Mouse (Mus musculus) left cerebral cortex, postnatal 10 days (tissue): ENCODE results near the gene Hoxb2. TPM values are rescaled to one million over a fixed set of nuclear protein-coding genes. Genes with fewer than 3 reads are reported as not detected.
A peak's percentile ranks its signal among the peaks of the same experiment; 100 is the strongest.

Source experiments
- DNase-seq, 2 experiments: peaks; one replicate each; pipeline ENCODE4 v3.0.0; 2021 to 2022; ENCODE audit warnings: low spot score in 2 of 2, mixed read lengths in 1 of 2; ENCODE audit errors: extremely low spot score in 1 of 2
- intact Hi-C: fragments of 180-260 bp; cut with DNase I; formaldehyde crosslinking; loops from one replicate; pipeline ENCODE4 v1.15.1; 2025
- total RNA-seq, 2 experiments: library from RNA; stranded (reverse); gene quantifications; 2 replicates each; pipeline ENCODE4 v1.2.3; 2021

The Hoxb2 gene
- total RNA-seq, 2 experiments from 2014 or later, result not detected

- DNase-seq, result peak in 1 of 2 experiments; percentile 23
- intact Hi-C loops, result no loop called here
Measured at GRCm38 (mm10) chr11:96345893-96346806, 4.2 kb upstream of the Hoxb2 start.

DNA sequence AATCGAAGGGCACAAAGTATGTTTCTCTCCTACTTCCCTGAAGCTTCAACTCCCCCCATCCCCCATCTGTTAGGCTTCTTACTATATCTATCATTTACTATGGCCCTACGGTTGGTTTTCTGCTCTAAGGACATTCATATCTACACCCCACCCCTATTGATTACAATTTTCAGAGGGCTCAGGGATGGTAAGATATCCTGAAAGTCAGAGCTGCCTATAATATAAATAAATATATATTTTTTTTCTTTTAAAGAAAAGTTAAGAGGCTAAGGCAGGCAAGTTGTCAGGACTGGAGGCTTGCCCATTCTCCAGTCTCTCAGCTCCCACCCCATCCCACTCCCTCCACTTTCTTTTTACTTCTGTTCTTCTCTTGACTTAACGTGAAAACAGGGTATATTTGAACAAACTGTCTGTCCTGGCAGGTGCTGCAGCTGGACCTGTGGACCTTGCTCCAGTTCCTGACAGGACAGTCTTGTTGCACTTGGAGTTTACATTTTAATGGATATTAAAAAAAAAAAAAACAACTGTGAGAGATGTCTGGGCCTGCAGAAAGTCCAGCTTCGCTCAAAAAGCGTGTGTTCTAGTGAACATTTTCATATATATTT, 3.3 kb upstream of the Hoxb2 start:
- intact Hi-C loops, result no loop called here
- DNase-seq, result no peak

GRCm38 (mm10) chr11:96347717-96348116, 2.6 kb upstream of the Hoxb2 start:
- intact Hi-C loops, result no loop called here
- DNase-seq, result no peak

DNA sequence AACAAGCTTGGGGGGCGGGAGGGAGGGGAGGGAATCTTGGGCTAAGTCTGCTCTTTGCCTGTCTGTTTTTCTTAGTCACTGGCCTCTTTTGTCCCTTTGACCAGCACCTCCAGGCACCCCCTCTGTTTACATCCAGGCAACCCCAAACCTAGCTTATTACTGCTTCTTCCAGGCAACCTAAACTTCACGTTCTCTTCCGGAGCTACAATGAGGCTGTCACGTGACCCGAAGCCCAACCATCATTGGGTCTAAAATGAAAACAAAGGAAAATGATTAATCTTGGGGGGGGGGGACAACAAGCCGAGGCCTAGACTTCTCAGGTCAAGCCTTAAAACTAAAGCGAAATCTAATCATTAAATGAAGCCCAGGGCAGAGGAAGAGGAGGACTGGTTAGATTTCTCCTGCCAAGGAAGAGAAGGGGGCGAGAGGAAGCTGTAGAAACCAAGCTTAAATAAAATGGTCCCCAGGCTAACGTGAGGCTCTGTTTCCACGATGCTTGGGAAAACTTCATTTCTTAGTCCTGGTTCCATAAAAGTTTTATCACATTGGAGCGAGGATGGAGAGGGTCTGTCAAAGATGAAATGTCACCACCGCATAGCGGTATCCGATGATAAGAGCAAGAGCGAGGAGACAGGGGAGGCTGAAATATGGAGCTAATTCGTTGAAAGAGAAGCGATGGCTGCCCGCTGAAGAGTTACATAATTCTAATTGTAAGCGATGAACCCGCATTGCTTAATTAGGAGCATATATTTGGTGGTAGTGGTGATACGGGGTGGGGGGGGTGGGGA, 2.0 kb upstream of the Hoxb2 start:
- DNase-seq, result no peak
- intact Hi-C loops, result no loop called here

DNA sequence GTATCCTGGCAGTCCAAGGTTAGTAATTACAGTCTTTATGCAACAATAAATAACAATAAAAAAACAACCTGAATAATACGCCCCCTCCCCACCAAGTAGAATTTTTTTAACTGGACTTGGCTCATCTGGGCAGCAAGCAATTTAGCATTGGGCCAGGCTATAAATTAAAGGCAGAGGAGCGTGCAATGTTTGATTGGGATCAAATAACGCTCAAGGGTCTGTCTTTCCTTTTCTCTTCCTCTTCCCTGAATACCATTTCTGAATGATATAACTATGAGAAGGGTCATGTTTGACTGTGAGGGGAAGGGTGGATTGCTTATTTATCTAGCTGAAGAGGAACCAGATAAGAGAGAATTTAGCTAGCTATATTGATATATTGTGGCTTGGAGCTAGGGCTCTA, 1.3 kb upstream of the Hoxb2 start:
- intact Hi-C loops, result no loop called here
- DNase-seq, result no peak

DNA sequence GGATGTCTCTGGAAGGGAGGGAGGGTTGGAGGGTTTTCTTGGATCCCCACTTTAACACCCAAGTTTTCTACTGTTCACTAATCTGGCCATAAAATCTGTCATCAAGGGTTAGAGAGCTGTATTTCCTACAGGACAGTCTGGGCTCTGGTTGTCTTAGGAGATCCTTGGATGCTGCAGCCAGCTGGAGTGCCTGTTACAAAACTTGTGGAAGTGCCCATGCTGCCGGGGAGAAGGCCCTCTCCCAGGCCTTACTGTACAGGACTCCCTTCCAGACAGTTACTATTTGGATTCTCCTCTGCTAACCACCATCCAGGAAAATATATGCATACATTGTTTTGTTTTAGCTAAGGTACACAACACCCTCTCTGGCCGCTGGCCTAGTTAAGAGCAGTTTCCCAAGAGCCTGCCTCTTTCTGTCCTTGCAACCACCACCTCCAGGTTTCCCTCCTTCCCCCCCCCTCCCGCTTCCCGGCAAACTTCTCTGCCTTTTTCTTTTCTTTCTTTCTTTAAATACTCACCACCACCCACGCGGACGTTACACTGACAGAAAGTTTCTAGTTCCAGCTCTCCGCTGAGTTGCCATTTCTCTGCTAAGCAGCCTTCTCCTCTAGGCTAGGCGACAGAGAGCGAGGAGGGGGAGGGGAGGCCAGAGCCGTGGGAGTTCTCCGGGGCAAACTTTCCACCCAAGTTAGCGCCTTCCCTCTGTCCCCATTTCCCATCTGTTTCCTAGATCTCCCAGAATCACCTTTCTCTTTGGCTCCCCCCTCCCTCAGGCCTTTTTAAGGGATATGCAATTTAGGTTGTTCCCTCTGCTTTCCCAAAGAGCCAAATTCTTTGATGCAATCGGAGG, 609 bp upstream of the Hoxb2 start:
- DNase-seq, result no peak
- intact Hi-C loops, result loop anchor here (5.0 to 10.0 kb wide), 2 partner anchors 57 to 175 kb away; partner anchors contain the start of gene Hoxb6

DNA sequence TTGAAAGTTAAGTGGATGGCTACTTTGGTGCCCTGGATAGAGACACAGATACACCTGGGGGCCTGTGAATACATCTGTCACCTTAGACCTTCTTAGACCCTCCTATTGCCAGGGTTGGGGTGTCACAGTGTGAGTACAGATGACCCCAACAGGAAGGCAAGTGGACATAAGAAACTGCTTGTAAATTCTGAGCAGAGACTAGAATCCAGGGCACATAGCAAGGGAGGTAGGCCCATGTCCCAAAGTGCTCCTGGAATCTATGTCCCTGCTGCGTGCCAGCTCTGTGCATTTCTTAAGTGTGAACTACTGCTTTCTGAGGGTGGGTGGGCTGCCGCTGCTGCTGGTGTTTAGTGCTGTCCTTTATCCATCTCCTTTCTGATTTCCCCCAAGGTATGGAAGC, 466 bp downstream of the Hoxb2 start:
- intact Hi-C loops, result loop anchor here (5.0 to 10.0 kb wide), 2 partner anchors 58 to 176 kb away; partner anchors contain the start of gene Hoxb6

DNA sequence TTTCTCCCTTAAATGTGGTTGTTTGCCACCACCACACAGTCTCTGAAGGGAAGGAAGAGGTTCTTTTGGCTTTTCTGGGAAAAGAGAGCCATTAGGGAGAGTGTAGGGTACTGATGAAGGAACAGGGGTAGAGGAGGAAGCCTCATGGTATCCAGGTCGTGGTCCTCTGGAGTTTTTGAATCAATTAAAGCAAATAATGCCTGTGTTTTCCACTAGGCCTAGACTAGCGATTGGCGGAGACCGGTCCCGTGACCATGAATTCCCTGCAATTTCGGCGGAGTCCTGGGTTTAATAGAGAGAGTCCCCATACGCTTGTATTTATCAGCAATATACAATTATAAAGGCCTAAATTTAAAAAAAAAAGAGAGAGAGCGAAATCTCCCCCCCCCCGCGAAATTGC, 987 bp downstream of the Hoxb2 start:
- DNase-seq, result no peak
- intact Hi-C loops, result loop anchor here (5.0 to 10.0 kb wide), 2 partner anchors 59 to 177 kb away; partner anchors contain the start of gene Hoxb6

More for the DNA sequence above, 466 bp downstream of the Hoxb2 start:
- DNase-seq, result no peak

DNA sequence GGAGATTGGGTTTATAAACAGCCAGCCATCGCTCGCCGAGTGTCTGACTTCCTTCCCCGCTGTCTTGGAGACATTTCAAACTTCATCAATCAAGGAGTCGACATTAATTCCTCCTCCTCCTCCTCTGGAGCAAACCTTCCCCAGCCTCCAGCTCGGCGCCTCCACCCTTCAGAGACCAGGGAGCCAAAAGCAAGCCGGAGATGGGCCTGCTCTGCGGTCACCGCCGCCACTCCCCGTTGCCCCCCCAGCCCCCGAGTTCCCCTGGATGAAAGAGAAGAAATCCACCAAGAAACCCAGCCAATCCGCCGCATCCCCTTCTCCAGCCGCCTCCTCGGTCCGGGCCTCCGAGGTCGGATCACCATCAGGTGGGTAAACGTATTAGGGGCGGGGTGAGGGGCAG, 1.5 kb downstream of the Hoxb2 start:
- intact Hi-C loops, result loop anchor here (5.0 to 10.0 kb wide), 2 partner anchors 60 to 177 kb away; partner anchors contain the start of gene Hoxb6
- no peak for DNase-seq

- intact Hi-C loops, result loop anchor here (5.0 to 10.0 kb wide), 2 partner anchors 61 to 178 kb away; partner anchors contain the start of gene Hoxb6
- DNase-seq, result no peak
Measured at GRCm38 (mm10) chr11:96352691-96353521, 2.6 kb downstream of the Hoxb2 start.

DNA sequence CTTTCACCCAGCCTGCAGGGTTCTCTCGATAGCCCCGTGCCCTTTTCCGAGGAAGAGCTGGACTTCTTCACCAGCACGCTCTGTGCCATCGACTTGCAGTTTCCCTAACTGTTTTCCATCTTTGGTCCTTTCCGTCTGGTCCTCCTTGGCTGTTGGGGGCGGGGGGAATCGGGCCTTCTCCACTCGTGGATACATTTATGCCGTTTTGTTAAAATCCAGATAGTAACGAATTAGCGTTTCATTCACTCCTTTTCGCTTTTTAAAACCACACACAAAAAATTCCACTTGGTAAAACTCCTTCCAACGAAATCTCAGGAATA, 3.2 kb downstream of the Hoxb2 start:
- no peak for DNase-seq
- intact Hi-C loops, result loop anchor here (5.0 to 10.0 kb wide), 2 partner anchors 61 to 179 kb away; partner anchors contain the start of gene Hoxb6

DNA sequence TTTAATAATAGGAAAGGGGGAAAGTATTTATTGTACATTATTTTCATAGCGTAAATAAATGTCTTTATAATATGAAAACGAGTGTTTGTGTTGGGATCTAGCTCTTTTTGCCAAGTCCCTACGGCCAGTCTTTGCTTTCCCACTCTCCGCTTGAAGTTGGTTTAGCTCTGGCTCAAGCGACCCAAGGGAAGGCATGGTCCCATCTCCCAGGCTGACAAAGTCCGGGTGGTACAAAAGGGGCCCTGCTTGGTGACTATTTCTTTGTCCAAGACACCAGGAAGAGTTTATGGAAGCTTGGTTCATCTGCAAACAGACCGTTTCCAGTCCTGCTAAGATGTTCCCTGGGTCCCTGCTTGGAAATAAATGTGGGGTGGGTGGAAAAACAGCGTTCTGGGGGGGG, 3.6 kb downstream of the Hoxb2 start:
- intact Hi-C loops, result loop anchor here (5.0 to 10.0 kb wide), 2 partner anchors 62 to 179 kb away; partner anchors contain the start of gene Hoxb6
- no peak for DNase-seq

GRCm38 (mm10) chr11:96354376-96354775, 4.1 kb downstream of the Hoxb2 start:
- intact Hi-C loops, result loop anchor here (5.0 to 10.0 kb wide), 2 partner anchors 62 to 180 kb away; partner anchors contain the start of gene Hoxb6
- DNase-seq, result no peak

- intact Hi-C loops, result loop anchor here (5.0 to 10.0 kb wide), 2 partner anchors 63 to 180 kb away; partner anchors contain the start of gene Hoxb6
- no peak for DNase-seq
Measured at GRCm38 (mm10) chr11:96354801-96355311, 4.5 kb downstream of the Hoxb2 start.

DNA sequence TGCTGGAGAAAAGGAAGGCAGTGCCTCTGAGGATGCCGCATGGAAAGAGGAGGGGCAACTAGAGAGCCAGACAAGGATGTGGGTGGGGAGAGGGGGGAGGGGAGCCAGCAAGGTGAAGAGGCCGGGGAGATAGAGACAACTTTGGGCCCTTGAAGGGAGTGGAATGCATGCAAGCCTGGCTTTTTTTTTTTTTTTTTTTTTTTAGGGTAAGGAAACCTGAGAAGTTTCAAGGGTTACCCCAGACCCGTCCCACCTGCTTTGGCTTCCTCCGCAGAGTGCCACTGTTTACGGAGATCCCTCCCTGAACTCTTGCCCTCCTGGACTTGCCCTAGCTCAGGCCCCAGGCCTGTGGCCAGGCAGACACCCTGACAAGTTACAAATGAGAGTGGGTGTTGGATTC, 13.5 kb downstream of the Hoxb2 start:
- no peak for DNase-seq
- intact Hi-C loops, result no loop called here

- no peak for DNase-seq
- intact Hi-C loops, result no loop called here
Measured at GRCm38 (mm10) chr11:96365441-96366091, 15.2 kb downstream of the Hoxb2 start, which contains the start of gene Hoxb1. Gene Hoxb1 (plus strand): TSS chr11:96365752.
